Mouse (Mus musculus): ENCODE measurements at regions not wholly inside any gene's neighbourhood (a gene's known extent, or its start where the extent isn't known, plus 50 kb on each side); places are given as distances from the start of the nearest gene placed in this dataset.

DNA sequence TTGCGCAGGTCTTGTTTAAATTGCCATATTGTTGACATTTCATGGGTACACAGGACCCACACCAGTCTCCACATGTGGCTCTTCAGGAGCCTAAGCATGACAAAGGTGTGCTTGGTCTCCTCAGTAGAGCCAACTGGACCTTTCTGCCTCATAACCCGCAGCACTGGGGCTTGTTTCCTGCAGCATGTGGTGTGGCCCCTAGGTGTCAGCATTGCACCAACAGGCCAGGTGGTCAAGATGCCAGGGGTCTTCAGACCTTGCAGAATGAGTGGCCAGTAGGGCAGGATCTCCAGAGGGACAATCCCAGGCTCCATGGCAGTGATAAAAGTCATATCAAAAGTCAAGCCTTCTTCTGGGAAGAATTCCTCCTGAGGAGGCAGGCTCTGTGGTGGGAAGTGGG lies 121.8 kb upstream of the Adamts16 start:
- TF ChIP-seq CTCF (IDR thresholded peaks at IDR 0.05; ENCODE audit: borderline replicate concordance, extremely low read depth, insufficient read depth, insufficient read length): peak; percentile 53
- TF ChIP-seq POLR2A (IDR thresholded peaks at IDR 0.05; ENCODE audit: borderline replicate concordance, extremely low read depth, insufficient read depth, insufficient read length, poor library complexity, severe bottlenecking): no peak
